Mouse (Mus musculus): ENCODE data around the gene Mmp23.
"Not testable (repeated sequence)": the region's sequence is repeated elsewhere in the genome, so short reads cannot be mapped to it uniquely, and the experiment has no call there.

Gene Mmp23

DNA sequence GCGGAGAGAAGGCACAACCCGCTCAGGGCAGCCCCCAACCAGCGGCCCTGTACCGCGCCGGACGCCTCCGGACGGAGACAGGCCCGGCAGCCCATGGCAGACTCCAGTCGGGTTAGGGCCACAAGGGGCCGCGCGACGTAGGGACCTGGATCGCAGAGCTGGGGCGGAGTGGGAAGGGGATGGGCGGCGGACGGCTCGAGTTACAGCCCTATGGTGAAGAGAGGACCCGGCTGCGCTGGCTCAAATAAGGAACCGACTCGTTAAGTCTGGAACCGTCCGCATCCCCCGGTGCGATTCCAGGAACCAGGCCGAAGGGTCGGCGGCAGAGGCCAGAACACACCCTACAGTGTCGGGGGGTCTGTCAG is at the start of gene Mmp23:
Gene Mmp23 (minus strand): TSS at position 299 of the 365 bp plus-strand sequence.
- DNase-seq (ENCODE audit: low spot score), result peak; percentile 59

DNA sequence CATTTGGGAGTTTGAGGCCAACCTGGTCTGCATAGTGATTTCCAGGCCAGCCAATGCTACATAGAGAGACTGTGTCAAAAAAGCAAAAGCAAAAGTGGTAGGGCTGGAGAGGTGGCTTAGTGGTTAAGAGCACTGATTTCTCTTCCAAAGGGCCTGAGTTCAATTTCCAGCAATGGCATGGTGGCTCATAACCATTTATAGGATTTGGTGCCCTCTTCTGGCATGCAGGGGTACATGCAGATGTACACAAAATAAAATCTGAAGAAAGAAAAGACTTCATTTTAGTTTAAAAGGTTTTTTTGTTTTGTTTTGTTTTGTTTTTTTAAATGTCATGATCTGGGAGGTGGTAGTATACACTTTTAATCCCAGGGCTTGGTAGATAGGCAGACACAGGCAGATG is 47.2 kb upstream of the Mmp23 start:
- no peak for DNase-seq (ENCODE audit: low spot score)

- no peak for DNase-seq (ENCODE audit: low spot score)
These were observed 43.4 kb upstream of the Mmp23 start for GRCm38 (mm10) chr4:155696261-155697255.

- no peak for DNase-seq (ENCODE audit: low spot score)
These were observed 42.4 kb upstream of the Mmp23 start for GRCm38 (mm10) chr4:155695531-155696062.

GRCm38 (mm10) chr4:155694482-155695401 is 41.6 kb upstream of the Mmp23 start:
- peak; percentile 56 for DNase-seq (ENCODE audit: low spot score)

GRCm38 (mm10) chr4:155694111-155694481 is 40.9 kb upstream of the Mmp23 start, which contains the start of gene Fndc10:
Gene Fndc10, plus strand, starts transcription at chr4:155694342.
- peak; percentile 63 for DNase-seq (ENCODE audit: low spot score)

DNA sequence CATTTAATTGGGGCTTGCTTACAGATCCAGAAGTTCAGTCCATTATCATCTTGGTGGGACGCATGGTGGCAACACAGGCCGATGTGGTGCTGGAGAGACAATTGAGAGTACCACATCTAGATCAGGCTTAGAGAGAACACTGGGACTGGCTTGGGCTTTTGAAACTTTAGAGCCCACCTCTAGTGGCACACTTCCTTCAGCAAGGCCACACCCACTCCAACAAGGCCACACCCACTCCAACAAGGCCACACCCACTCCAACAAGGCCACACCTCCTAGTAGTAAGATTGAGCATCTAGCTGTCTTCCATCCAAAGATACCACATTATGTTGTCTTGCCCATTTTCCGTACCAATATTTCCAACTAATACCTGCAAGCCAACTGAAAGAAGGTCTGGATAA is 39.2 kb upstream of the Mmp23 start:
- no peak for DNase-seq (ENCODE audit: low spot score)

DNA sequence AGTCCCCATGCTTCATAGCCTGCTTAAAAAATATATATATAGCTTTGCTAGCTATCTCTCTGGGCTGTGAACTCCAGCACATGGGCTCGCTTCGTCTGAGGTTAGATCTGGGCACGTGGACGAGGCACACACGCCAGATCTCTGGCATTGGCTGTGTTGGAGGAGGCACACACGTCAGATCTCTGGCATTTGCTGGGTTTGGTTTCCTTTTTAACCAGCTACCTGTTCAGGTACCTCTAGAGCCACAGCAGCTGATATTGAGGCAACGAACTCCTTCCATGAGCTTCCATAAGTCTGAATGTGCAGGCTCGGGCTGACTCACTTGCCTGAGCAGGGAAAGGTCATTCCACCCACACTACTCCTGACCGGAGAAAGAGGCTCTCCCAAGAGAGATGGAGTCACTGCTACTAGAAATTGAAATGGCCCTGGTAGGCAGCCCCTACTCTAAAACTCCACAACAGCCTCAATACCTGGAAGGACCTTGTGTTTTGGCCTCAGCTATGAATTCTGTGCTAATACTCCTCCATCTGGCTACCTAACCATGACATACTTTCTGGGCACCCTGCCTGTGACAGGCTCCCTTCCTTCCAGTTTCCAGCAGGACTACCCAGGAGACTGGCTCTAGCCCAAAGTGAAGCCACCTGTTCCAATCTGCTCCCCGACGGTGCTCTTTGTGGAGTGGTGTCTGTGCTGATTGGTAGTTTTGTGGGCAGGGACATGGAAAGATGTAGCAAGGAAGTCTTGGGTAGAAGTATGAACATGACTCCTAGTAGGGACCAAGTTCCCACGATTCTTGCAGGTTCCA is 37.6 kb upstream of the Mmp23 start:
- DNase-seq (ENCODE audit: low spot score), result no peak

DNA sequence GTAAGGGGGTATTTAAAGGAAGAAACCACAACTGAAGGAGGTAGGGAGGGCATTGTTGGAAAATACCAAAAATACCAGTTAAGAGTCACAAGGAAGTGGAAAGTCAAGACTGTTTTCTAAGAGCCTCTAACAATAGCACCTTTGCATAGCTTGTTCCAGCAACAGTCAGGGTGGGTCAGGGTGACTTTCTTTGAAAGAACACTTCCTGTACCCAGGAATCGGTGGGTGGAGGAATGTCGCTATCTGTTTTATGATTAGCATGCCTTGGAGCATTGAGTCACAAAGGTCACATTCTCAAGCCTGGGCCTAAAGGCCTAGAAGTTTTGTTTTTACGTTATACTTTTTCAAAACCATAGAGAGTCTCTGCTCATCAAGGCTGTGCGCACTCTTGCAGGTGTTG is 34.6 kb upstream of the Mmp23 start:
- not testable (repeated sequence) for DNase-seq (ENCODE audit: low spot score)

DNA sequence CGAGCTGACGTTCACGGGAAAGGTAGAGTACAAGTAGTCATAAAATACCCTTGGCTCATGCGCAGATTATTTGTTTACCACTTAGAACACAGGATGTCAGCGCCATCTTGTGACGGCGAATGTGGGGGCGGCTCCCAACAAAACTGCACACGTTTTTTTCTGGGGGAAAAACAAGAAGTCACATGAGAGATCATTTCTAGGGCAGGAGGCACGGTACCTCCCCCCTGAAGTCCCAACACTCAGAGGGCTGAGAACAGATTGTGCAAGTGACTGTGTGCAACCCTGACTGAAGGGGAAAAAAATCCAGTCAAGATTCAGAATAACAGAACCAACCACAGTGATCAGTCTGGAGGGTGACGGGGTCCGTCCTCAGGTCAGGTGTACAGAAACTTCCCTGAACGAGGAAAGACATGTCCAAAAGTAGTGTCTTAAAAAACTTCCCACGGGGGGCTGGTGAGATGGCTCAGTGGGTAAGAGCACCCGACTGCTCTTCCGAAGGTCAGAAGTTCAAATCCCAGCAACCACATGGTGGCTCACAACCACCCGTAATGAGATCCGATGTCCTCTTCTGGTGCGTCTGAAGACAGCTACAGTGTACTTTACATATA is 30.6 kb upstream of the Mmp23 start:
- not testable (repeated sequence) for DNase-seq (ENCODE audit: low spot score)

- no peak for DNase-seq (ENCODE audit: low spot score)
These were observed 22.8 kb upstream of the Mmp23 start for GRCm38 (mm10) chr4:155675991-155676390.

- no peak for DNase-seq (ENCODE audit: low spot score)
These were observed 18.9 kb upstream of the Mmp23 start for GRCm38 (mm10) chr4:155672082-155672481.

DNA sequence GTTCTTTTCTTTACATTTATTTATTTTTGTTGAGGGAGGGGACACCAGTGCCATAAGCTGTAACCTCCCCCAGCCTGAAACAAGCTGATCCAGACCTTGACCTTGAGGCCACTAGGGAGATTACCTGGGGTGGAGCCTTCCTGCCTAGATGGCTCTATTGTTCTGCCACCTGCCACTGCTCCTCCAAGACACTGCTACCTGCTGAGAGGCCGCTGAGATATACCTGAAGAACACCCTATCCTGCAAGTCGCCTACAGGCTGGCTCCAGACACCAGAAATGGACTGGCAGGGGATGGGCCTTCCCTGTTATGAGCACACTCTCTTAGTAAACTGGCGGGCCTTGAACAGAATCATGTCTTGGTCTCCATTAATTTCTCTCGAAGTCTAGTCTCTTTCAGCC is 17.1 kb upstream of the Mmp23 start:
- DNase-seq (ENCODE audit: low spot score), result not testable (repeated sequence)

DNA sequence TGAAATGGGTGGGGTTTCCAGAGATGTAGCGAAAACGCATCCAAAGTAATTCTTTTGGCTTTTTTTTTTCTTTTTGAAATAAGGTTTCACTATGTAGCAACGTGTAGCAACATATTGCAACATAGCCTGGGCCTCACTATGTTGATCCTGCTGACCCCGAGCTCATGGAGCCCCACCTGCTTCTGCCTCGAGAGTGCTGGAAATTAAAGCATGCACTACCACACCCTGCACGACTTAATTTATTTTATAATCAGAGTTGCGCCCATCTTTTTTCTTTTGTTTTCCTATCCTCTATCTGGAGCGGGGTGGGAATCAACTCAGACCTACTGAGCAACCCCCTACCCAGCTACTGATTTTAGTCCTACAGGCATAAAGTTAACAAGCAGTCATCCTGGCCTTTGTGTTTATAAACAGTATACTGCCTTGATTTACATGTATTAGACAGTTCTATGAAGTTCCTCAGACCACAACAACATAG is 16.5 kb upstream of the Mmp23 start:
- no peak for DNase-seq (ENCODE audit: low spot score)

DNA sequence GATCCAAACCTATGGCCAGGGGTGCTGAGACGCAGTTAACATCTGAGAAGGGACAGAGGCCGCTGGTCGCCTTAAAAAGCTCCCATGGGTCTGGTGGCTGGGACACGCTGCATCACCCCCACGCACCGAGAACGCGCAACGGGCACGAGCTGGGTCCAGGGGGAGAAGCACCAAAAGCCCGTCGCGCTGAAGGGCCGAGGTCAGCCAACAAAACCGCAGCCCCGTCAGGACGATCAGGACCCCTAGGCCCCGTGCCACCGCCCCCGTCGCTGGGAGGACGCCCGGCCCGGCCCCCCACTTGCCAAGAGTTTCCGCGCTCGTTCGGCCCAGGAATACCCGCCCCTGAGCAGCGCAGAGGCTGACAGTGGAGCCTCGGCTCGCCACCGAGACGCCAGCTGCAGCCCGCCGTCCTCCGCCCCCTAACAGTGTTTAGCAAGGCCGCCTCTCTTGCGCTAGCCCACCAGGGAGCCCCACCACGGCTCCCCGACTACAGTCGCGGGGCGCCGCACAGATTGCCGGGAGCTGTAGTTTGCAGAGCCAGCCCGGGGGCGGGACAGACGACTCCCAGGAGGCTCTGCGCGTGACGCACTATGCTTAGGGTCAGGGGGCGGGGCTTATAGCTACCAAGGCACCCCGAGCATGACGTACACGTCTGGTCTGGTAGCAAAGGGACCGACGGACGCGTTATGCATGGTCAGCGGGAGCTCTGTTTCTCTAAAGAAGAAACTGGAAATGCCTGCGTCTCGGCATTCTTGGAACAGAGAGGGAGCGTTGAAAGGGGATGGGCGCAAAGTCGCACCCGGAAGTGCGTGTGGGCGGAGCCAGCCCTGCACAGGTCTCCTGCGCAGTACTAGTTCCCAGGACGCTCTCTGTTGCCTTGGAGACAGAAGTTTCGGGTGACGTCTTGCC is 15.8 kb upstream of the Mmp23 start, which contains the start of gene Mib2:
Gene Mib2 (minus strand): TSS at position 510 of the 909 bp plus-strand sequence.
- DNase-seq (ENCODE audit: low spot score), result peak; percentile 96

DNA sequence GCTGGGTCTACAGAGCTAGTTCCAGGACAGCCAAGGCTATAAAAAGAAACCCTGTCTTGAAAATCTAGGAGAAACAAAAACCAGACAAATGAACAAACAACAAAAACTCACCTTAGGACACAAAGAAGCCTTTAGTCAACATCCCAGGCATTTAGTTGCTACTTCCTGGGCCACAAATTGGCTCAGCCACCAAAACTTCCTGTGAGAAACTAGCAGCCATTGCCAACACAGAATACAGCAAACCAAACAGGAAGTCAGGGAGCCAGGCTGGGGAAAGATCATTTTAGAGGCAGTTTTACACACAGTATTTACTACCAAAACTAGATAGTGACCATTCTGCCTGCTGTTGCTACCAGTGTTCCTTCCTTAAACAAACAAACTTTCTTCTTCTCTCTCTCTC is 13.7 kb upstream of the Mmp23 start:
- no peak for DNase-seq (ENCODE audit: low spot score)

DNA sequence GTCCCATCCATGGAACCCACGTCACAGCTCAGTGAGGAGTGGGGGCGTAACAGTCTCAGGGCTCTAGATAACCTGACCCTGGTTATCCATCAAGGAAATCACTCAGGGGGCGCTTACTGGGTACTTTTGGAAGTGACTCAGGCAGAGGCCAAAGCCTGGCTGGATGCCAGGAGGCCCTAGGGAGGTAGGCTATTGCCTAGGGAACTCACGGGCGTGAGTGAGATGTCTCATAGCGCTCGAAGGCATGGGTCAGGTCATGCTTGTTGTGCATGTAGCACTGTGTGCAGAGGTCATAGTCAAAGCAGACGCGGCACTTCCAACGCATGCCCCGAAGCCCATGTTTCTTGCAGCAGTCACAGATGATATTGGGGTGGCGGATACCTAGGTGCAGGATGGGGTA is 7.5 kb upstream of the Mmp23 start:
- peak; percentile 45 for DNase-seq (ENCODE audit: low spot score)

DNA sequence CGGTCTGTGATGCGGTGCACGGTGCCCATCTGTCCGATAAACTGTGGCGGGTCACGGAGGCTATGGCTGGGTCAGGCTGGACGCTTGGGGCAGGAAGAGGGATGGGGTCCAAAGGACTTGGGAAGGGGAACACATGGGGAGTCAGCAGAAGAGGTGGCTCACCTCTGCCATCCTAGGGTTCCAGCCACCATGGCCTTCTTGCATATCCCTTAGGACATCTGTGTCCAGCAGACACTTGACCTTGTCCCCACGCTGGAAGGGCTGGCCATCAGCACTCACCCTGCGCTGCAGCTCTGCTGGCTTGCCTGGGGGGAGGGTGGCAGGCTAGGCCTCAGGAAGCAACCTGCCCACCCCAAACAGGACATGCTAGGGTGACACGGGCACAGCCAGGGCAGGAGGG is 5.8 kb upstream of the Mmp23 start:
- no peak for DNase-seq (ENCODE audit: low spot score)

GRCm38 (mm10) chr4:155656214-155656751 is 3.1 kb upstream of the Mmp23 start:
- DNase-seq (ENCODE audit: low spot score), result no peak
